Mouse (Mus musculus) left cerebral cortex, adult 9 months (tissue): Measurements from ENCODE around the gene Adal.
"Not testable (repeated sequence)": the region's sequence is repeated elsewhere in the genome, so short reads cannot be mapped to it uniquely, and the experiment has no call there.

ENCODE experiments used
- DNase-seq, 2 experiments: peaks; one replicate each; pipeline ENCODE4 v3.0.0; 2022; ENCODE audit warnings: low spot score in 2 of 2

Gene Adal

DNA sequence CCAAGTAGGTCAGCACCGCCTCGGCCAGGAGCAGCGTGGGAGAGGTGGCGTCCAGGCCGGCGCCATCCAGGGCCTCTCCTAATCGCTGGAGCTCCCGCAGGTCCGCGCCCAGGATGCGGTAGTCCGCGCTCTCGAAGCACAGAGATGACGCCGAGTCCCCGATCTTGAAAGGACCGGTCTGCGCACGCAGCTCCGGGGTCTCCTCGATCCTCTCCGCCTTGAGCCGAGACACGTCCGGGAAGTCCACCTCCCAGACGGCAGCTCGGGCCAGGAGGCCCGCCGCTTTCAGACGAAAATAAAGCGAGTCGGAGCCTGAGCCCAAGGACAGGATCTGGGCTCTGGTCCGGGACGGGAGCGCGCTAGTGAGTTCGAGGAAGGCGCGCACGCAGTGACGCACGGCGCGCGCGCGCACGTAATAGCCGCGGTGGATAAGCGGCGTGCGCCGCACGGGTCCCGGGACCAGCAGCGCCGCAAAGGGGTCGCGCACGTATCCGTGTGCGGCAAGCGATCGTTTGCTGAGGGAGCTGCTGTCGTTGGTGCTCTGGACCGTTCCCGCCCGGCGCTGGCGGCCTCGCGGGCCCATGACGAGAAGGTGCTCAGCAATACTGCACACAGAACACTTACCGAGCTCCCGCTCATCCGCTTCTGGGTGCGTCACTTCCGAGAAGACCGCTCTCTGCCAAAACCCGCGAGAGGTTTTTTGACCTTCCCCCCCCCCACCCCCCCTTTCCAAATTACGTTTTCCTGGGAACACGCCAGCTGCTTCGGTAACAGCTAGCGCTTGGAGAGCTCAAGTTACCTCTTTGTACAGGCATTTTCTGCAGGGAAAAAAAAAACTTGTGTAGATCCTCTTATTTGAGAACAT lies at the start of gene Adal, which contains the start of gene Lcmt2:
Adal (plus strand) TSS at position 411 of the 865 bp plus-strand sequence.
Lcmt2 (minus strand) TSS at position 636 of the 865 bp plus-strand sequence.
- peak; percentile 75 to 93 for DNase-seq

DNA sequence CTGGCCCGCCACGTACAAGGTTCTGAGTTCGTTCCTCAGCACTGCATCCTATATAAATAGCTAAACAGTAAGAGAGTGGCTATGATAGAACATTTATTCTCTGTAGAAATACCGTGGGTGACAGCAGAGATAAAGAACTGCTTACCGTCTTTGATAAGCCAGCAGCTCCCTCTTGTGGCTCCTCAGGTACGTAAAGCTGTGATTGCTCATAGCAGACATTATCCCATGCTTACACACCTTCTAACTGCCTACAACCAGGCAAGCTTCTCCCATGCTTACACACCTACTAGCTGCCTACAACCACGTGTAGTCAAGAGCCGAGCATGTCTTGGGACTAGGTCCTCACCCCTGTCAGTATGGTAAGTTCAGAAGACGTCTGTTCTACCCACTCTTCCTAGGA lies 38.2 kb upstream of the Adal start:
- peak; percentile 11 to 79 for DNase-seq

DNA sequence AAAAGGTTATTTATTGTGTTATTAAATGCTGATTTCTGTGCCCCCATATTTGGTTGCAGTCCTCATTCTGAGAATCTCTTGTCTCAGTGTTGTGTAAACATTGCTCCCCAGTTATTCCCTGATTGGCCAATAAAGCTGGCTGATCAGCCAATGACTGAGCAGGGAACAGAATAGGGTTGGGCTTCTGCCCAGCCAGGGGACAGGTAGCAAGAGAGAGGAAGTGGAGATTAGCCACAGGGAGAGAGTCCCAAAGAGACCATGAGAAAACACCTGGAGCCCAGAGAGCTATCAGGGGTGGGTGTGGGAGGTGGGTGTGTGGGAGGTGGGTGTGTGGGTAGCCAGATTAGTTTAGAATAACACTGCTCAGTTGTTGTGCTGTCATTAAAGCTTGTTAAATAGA lies 34.3 kb upstream of the Adal start:
- no peak for DNase-seq

DNA sequence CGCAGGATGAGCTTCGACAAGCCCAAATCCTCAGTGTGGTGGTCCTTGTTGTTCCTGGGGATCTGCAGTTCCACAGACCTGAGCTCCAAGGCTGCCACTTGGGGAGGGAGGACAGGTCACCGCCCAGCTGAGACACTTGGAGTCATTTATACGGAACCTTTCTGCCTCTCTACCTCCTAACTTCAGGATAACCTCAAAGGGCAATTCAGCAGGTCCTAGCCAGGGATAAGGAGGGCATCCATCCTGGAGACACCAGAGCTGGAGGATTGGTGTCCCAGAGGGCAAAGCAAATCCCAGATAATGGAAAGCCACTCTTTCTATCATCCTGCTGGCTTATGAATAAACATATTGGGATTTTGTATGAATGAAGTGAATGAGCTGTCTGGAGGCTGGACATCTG lies 30.5 kb upstream of the Adal start, which contains the start of gene Tgm7:
Tgm7 (minus strand) TSS at position 101 of the 400 bp plus-strand sequence.
- no peak for DNase-seq

- DNase-seq, result no peak
These were observed 24.8 kb upstream of the Adal start for GRCm38 (mm10) chr2:121115418-121115817.

- no peak for DNase-seq
These were observed 21.0 kb upstream of the Adal start for GRCm38 (mm10) chr2:121119260-121119659.

DNA sequence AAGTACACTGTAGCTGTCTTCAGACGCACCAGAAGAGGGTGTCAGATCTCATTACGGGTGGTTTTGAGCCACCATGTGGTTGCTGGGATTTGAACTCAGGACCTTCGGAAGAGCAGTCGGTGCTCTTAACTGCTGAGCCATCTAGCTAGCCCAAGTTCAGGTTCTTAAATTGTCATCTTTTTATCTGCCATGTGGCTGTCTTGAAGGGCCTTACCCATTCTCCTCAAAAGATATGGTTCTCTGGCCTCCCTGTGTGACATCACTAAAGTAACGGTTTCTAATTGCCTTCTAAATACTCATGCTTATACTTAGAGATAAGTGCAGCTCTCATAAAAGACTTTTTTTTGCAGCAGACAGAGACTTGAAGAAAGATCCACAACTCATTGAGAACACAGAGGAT lies 13.9 kb upstream of the Adal start:
- not testable (repeated sequence) for DNase-seq

DNA sequence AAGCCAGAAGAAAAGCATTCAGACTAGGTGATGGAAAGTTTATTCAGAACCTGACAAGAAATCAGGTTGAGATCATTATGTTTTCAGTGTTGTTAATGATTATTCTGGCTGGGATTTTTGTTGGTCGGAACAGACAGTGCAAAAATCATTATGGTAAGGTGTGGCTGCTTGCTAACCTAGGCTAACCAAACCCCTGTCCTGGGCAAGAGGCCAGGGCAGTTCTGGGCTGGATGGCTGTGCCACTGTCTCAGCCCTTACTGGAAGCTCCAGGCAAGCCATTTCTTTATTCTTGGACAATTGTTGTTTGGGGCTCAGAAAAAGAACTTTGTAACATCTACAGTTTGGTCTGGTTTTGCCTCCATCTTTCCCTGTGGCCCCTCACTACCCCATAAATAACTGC lies 12.7 kb upstream of the Adal start:
- DNase-seq, result no peak

DNA sequence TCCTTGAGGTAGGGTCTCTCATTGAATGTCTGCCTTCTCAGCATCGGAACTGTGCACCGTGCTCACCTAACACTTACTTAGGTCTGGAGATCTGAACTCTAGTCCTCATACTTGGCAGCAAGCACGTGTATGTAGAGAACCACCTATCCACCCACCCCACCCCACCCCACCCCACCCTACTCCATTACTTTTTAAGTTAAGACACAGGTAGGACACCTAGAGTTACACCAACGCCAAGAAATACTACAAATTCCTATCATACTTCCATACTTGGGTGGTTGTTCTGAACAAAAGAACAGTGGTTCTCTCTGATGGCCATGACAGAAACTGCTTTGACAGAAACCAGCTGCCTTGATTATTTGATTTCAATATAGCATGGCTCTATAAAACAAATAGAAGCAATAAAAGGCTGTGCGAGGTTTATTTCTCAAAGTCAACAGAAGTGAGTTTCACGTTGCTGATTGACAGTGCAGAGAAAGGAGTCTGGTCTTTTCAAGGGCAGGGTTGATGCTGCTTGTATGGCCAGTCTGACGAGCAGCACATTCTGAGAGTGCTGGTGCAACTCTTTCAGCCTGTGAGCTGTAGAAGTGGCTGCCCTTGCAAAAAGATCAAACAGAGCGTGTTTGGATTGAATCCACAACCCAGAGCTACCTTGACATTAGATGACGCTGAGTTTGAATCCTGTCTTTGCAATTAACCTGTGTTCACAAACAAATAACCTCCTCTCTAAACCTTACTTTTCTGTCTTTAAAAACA lies 11.2 kb upstream of the Adal start:
- no peak for DNase-seq

GRCm38 (mm10) chr2:121132822-121133221 lies 7.4 kb upstream of the Adal start:
- DNase-seq, result no peak

DNA sequence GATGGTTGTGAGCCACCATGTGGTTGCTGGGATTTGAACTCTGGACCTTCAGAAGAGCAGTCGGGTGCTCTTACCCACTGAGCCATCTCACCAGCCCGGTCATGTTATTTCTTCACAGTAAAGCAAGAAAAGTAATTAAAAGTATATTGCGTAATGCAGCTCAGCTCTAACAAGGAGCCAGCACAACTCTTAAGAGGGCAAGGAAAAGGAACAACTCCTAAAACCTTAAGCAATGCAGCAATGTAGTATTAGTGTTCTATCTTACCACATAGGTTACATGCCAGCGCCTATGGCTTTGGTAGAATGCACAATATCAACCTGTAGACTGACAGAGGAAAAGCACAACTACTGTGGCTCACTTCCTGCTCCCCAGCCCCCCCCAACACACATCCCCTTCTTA lies 2.9 kb upstream of the Adal start:
- DNase-seq, result no peak

GRCm38 (mm10) chr2:121139266-121140017 lies 786 bp upstream of the Adal start:
- no peak for DNase-seq

DNA sequence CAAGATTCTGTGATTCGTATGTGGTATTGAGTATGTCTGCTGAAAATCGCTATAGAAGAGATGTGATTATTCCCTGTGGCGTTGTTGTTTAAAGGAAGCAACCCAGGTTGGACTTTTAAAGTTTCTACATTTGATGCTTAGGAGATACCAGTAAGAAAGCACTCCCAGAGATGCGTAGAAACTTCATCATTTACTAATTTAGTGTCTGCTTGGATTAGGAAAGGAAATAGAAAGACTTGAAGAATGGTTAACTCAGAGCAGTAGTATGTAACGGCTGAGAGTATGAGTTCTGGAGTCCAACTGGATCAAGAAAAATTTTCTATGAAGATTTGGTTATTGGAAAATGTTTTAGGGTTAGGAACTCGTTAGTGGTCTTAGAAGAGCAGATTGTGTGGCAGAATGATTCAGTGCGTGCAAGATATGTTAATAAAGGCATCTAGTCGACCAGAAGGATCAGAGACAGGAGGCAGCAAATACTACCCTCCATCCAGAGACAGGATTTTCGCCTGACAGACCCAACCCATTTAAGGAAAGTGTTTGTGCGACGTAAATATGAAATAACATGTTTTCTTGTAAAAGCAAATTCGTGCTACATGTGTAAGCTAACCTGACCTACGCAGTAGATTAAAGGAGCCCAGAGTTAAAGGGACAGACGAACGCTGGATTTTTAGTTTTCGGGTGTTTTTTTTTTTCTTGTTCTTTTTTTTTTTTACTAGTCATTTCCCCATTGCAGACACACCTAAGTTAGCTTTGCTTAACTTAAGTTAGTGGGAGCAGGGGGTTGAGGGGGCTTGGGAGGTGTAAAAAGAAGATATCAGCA lies 1.2 kb downstream of the Adal start:
- DNase-seq, result no peak

GRCm38 (mm10) chr2:121142415-121142814 lies 2.2 kb downstream of the Adal start:
- no peak for DNase-seq

- DNase-seq, result no peak
These were observed 9.5 kb downstream of the Adal start for GRCm38 (mm10) chr2:121149679-121150078.

- DNase-seq, result no peak
These were observed 12.9 kb downstream of the Adal start for GRCm38 (mm10) chr2:121153100-121153499.

GRCm38 (mm10) chr2:121169173-121169572 lies 28.9 kb downstream of the Adal start:
- DNase-seq, result no peak

DNA sequence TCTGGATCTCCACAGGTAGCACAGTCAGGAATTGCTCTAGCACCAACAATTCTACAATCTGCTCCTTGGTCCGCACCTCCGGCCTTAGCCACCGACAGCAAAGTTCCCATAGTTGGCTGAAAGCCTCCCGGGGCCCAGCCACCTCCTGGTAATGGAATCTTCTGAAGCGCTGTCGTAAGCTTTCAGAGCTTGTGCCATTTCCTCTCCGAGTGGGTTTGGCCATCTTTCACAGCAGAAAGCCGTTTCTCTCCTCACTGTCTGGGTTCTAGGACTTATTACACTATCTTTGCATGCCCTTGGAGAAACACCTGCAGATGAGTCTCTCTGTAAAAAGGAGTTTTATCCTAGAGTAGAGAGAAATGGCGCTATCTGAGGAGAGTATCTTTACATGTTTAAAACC lies 29.7 kb downstream of the Adal start:
- DNase-seq, result no peak

- DNase-seq, result no peak
These were observed 30.3 kb downstream of the Adal start, which contains the start of gene Tubgcp4 for GRCm38 (mm10) chr2:121170481-121170971. Gene Tubgcp4, plus strand, starts transcription at chr2:121170654.

- peak; percentile 30 to 77 for DNase-seq
These were observed 30.9 kb downstream of the Adal start, which contains the start of gene Zscan29 for GRCm38 (mm10) chr2:121170980-121171742. Gene Zscan29, minus strand, starts transcription at chr2:121171125.
